Mouse (Mus musculus): ENCODE measurements around the gene St6galnac5. TPM values are rescaled to one million over a fixed set of nuclear protein-coding genes. Genes with fewer than 3 reads are reported as not detected.

St6galnac5 gene
- polyA plus RNA-seq, 1 experiment from 2014 or later: 19.3 TPM

DNA sequence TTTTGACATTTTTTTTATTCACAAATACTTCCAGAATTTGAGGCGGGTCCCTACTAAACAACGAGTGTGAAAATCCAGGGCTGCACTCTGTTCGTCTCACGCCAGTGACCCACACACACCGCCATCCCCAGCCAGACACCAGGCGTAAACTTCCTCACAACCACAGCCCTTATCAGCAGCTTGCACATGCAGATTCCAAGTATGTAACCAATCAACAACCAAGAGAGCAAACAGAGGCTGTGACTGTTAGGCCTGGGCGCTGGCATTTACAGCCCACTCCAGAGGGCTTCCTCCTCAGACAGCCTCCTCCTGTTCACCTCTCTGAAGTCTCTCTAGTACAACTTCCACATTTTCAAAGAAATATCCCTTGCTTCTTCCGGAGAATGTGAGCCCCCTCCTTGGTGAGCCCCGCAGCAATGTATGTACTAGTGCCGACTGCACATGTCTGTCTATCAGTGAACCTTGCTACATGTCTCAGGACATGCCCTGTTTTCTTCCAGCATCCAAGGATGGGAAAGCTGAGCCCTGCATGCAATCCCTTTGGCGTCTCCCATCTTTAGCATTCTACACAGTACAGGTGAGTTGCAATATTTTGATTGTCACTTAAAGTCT, 2.5 kb downstream of the St6galnac5 start:
- Histone ChIP-seq H3K36me3 (no peaks in the 10 kb centered on the region), H3K27me3 (no peaks in the 10 kb centered on the region), H3K4me2 (peak overlapping the region; percentile 94), H3K27ac (replicated peaks) (no peak overlapping the region), H3K4me3 (peak overlapping the region; percentile 69), H3K9ac (no peak overlapping the region), H3K4me1 (replicated peaks) (peaks cover 41% of the 10 kb centered on the region), H3K9me3 (no peaks in the 10 kb centered on the region)
- ATAC-seq (ENCODE audit: low FRiP score, low read depth): no peak
- WGBS: 69% methylated on average over 11 of the region's 11 CpGs

DNA sequence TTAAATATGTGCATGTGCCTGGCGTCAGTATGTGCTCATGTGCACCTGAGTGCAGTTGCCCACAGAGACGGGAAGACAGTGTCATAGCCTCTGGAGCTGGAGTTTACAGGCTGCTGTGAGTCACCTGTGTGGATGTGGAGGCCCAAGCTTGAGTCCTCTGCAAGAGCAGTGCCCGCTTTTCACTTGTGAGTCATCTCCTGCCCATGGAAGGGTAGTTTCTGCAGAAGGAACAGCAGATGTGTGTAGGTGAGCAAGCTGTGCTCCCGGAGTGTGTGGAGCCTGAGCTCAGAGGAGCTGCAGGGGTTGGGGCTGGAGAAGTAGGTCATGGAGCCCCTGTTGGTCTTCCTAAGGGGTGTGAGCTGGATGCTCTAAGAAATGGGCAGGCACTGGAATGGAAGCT, 10.7 kb downstream of the St6galnac5 start:
- H3K4me3 ChIP-seq: no peak overlapping the region
- no peaks in the 10 kb centered on the region for H3K36me3 ChIP-seq
- 85% methylated on average over 4 of the region's 4 CpGs for WGBS
- peaks cover 21% of the 10 kb centered on the region for H3K4me1 ChIP-seq (replicated peaks)
- H3K4me2 ChIP-seq: no peak overlapping the region
- H3K9me3 ChIP-seq: no peaks in the 10 kb centered on the region
- H3K27ac ChIP-seq (replicated peaks): no peak overlapping the region
- no peak overlapping the region for H3K9ac ChIP-seq
- no peaks in the 10 kb centered on the region for H3K27me3 ChIP-seq
- no peak for ATAC-seq (ENCODE audit: low FRiP score, low read depth)

DNA sequence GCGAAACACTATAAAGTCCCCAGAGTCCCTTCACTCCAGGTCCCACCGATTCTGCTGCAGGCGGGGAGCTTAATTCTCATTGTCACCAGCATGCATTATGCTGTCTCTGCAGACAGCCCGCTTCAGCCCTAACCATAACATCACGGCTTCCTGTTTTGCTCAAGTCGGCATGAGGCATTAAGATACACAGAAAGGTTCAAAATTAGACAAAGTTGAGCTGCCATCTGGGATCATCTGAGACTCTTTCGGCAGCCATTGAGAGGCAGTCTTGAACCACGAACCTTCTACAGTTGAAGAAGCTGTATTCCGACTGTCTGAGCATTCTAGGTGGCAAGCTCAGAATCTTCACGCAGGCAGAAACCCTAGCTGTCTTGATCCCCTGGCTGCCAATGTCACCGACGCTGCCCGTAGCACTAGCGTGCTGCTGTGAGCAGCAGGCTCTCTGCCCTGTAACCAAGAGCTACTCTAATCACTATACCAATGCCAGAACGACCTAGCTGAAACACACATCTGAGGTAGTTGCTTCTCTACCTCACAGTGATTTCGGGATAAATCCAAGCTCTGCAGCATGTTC, 12.2 kb downstream of the St6galnac5 start:
- Histone ChIP-seq H3K4me1 (replicated peaks) (peaks cover 21% of the 10 kb centered on the region), H3K9ac (no peak overlapping the region), H3K27ac (replicated peaks) (peak overlapping the region; percentile 26), H3K4me2 (no peak overlapping the region), H3K36me3 (no peaks in the 10 kb centered on the region), H3K9me3 (no peaks in the 10 kb centered on the region), H3K27me3 (no peaks in the 10 kb centered on the region), H3K4me3 (no peak overlapping the region)
- 60% methylated on average over 16 of the region's 16 CpGs for WGBS
- no peak for ATAC-seq (ENCODE audit: low FRiP score, low read depth)

DNA sequence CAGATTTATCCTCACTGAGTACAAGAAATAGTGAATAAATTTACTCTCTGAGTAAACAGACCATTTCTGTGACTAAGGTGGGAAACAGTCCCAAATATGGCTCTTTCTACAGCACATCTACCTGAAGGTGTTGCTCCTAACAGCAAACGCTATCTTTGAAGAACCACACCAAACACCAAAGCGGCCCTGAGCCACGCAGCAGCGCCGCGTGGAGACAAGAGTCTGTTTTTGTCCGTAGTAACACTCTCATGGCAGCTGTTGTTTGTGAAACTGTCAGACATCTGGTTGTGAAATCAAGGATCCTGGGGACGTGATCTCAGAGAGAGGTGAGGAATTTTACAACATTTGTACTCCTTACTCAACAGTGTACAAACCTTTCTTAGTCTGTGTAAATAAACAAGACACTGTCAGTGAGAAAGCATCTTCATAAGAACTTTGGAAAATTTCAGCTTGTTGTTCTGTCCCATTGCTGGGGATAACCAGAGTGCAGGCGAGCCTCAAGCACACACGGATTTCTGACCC, 20.1 kb downstream of the St6galnac5 start:
- Histone ChIP-seq H3K4me1 (replicated peaks) (no peaks in the 10 kb centered on the region), H3K4me3 (no peak overlapping the region), H3K9ac (no peak overlapping the region), H3K4me2 (no peak overlapping the region), H3K36me3 (no peaks in the 10 kb centered on the region), H3K27me3 (no peaks in the 10 kb centered on the region), H3K27ac (replicated peaks) (no peak overlapping the region), H3K9me3 (no peaks in the 10 kb centered on the region)
- no peak for ATAC-seq (ENCODE audit: low FRiP score, low read depth)
- 84% methylated on average over 10 of the region's 10 CpGs for WGBS

- Histone ChIP-seq H3K4me2 (no peak overlapping the region), H3K9ac (no peak overlapping the region), H3K36me3 (no peaks in the 10 kb centered on the region), H3K27ac (replicated peaks) (no peak overlapping the region), H3K4me1 (replicated peaks) (no peaks in the 10 kb centered on the region; the same call in 1 of the 2 replicates), H3K9me3 (no peaks in the 10 kb centered on the region), H3K27me3 (no peaks in the 10 kb centered on the region), H3K4me3 (no peak overlapping the region)
- WGBS: 66% methylated on average over 11 of the region's 11 CpGs
- ATAC-seq (ENCODE audit: low FRiP score, low read depth): no peak
These were observed 23.5 kb downstream of the St6galnac5 start for GRCm38 (mm10) chr3:152958358-152959150.

DNA sequence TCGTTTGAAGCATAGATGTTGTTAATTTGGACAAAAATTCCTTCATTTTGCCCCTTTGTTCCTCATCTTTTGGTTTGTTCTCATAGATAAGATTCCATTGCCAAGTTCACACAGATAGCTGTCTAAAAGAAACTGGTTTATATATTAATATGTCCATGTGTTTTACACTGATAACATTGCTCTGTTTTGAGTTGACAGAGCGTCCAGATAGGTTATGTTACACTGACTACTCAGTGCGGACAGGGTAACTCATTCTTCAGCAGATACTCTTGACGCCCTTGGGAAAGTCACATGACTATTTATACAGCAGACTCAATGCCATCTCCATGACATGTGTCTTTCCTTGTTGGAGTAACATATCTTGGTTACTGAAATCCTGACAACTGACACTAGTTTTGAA, 25.3 kb downstream of the St6galnac5 start:
- Histone ChIP-seq H3K9ac (no peak overlapping the region), H3K4me2 (no peak overlapping the region), H3K9me3 (no peaks in the 10 kb centered on the region), H3K36me3 (no peaks in the 10 kb centered on the region), H3K27ac (replicated peaks) (no peak overlapping the region), H3K27me3 (no peaks in the 10 kb centered on the region), H3K4me1 (replicated peaks) (no peaks in the 10 kb centered on the region; the same call in 1 of the 2 replicates), H3K4me3 (no peak overlapping the region)
- no peak for ATAC-seq (ENCODE audit: low FRiP score, low read depth)
- WGBS: 91% methylated on average over 4 of the region's 4 CpGs

DNA sequence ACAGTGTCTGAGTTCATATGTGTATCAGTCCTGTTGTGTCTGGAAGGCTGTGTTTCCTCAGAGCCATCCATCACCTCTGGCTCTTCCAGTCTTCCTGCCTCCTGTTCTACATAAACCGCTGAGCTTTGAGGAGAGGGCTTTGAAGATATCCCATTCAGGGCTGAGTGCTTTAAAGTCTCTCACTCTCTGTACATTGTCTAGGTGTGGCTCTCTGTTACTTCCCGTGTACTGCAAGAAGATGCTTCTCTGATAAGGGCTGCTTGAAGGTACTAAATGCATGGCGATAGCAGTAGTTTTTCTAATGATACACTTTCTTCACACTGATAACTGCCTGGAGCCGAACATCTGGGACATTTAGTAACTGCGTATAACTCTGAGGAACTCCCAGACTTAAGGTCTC, 26.0 kb downstream of the St6galnac5 start:
- no peak overlapping the region for H3K4me2 ChIP-seq
- H3K9me3 ChIP-seq: no peaks in the 10 kb centered on the region
- H3K36me3 ChIP-seq: no peaks in the 10 kb centered on the region
- no peaks in the 10 kb centered on the region for H3K27me3 ChIP-seq
- H3K27ac ChIP-seq (replicated peaks): no peak overlapping the region
- ATAC-seq (ENCODE audit: low FRiP score, low read depth): no peak
- no peaks in the 10 kb centered on the region; the same call in 1 of the 2 replicates for H3K4me1 ChIP-seq (replicated peaks)
- 74% methylated on average over 5 of the region's 5 CpGs for WGBS
- H3K9ac ChIP-seq: no peak overlapping the region
- H3K4me3 ChIP-seq: no peak overlapping the region

DNA sequence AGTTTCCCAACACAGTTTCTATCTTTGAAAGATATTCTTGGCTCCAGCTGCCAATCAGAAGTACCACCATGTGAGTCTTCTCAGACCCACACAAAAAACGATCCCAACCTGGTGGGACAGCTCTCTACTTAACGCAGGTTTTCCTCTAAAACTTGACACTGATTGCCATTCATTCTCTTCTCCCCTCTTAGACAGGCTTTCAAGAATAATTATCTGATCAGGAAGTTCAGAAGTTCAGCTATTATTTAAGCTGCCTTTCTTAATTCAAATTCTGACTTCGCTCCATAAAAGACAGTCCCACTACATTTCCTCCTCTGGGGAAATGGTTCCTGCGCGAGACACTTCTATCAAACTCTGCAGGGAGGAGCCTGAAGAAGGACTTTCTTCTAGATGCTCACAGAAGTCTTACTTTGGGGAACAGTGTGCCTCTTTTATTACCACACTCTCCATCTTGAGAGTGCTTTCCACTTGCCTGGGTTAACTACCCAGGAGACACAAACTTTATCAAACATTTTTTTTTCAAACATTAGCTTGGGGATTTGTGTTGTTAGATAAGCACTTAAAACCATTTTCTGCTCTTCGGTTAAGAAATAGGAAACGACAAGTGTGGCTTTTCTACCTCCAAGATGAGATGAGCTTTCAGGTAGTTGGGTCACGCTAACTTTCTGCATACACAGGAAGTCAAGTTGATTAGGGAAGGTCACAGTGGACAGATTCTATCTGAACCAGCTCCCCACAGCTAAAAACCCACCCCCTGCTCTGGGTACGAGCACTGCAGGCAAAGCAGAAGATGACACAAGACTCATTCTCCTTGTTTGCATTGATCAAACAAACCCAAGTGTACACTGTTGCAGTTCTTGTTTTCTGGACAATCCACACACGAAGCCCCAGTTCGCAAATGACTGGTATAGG, 30.2 kb downstream of the St6galnac5 start:
- H3K9ac ChIP-seq: no peak overlapping the region
- WGBS: 80% methylated on average over 11 of the region's 11 CpGs

DNA sequence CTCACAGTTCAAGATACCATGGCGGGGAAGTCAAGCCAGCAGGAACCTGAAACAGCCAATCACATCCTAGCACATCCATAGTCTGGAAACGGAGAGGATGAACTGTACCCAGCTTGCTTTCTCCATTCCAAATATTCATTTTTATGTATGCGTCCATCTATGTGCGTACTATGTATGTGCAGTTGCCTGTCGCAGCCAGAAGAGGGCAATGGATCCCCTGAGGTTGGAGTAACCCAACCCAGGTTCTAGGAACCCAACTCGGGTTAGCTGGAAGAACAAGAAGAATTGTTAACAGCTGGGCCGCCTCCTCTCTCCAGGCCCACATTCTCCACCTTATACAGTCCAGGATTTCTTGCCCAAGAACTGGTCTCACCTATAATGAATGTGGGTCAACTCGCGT, 31.1 kb downstream of the St6galnac5 start:
- no peaks in the 10 kb centered on the region for H3K36me3 ChIP-seq
- no peaks in the 10 kb centered on the region for H3K9me3 ChIP-seq
- H3K4me2 ChIP-seq: no peak overlapping the region
- no peak overlapping the region for H3K4me3 ChIP-seq
- no peaks in the 10 kb centered on the region; the same call in 1 of the 2 replicates for H3K4me1 ChIP-seq (replicated peaks)
- 94% methylated on average over 9 of the region's 9 CpGs for WGBS
- no peak overlapping the region for H3K9ac ChIP-seq
- ATAC-seq (ENCODE audit: low FRiP score, low read depth): no peak
- no peaks in the 10 kb centered on the region for H3K27me3 ChIP-seq
- H3K27ac ChIP-seq (replicated peaks): no peak overlapping the region

More for the DNA sequence above, 30.2 kb downstream of the St6galnac5 start:
- Histone ChIP-seq H3K9me3 (no peaks in the 10 kb centered on the region), H3K4me3 (no peak overlapping the region), H3K4me2 (no peak overlapping the region), H3K27ac (replicated peaks) (no peak overlapping the region), H3K4me1 (replicated peaks) (no peaks in the 10 kb centered on the region; the same call in 1 of the 2 replicates), H3K27me3 (no peaks in the 10 kb centered on the region), H3K36me3 (no peaks in the 10 kb centered on the region)
- ATAC-seq (ENCODE audit: low FRiP score, low read depth): no peak

DNA sequence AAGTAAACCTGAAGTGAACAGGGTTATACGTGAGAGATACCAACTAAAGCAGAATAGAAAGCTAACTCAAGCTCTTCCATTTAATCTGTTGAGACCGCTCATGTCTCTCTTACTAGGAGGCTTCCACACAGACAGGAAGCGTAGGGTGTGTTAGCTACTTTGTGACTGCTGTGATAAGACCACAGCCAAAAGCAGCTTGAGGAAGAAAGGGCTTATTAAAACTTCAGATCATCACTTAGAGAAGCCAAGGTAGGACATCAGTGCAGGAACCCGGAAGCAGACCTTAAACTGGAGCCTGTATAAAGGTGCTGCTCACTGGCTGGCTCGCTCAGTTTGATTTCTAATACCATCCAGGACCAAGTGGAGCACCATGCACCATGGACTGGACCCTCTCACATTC, 31.7 kb downstream of the St6galnac5 start:
- WGBS: 93% methylated on average over 5 of the region's 5 CpGs
- Histone ChIP-seq H3K27ac (replicated peaks) (no peak overlapping the region), H3K9ac (no peak overlapping the region), H3K4me3 (no peak overlapping the region), H3K9me3 (no peaks in the 10 kb centered on the region), H3K27me3 (no peaks in the 10 kb centered on the region), H3K36me3 (no peaks in the 10 kb centered on the region), H3K4me2 (no peak overlapping the region), H3K4me1 (replicated peaks) (no peaks in the 10 kb centered on the region; the same call in 1 of the 2 replicates)
- no peak for ATAC-seq (ENCODE audit: low FRiP score, low read depth)

GRCm38 (mm10) chr3:152949233-152949777, 32.7 kb downstream of the St6galnac5 start:
- Histone ChIP-seq H3K27me3 (no peaks in the 10 kb centered on the region), H3K9me3 (no peaks in the 10 kb centered on the region), H3K9ac (no peak overlapping the region), H3K4me2 (no peak overlapping the region), H3K4me3 (no peak overlapping the region), H3K36me3 (no peaks in the 10 kb centered on the region), H3K4me1 (replicated peaks) (no peaks in the 10 kb centered on the region; the same call in 1 of the 2 replicates), H3K27ac (replicated peaks) (no peak overlapping the region)
- peak; percentile 54; the same call in 1 of the 2 replicates for ATAC-seq (ENCODE audit: low FRiP score, low read depth)
- WGBS: 93% methylated on average over 15 of the region's 15 CpGs
